Mouse (Mus musculus) liver, embryonic 14.5 days (tissue): ENCODE results near the gene Rab11b.

Experiments
- CTCF ChIP-seq: IDR thresholded peaks from 2 replicates; pipeline ENCODE4 v1.5.1; 2016; ENCODE audit warnings: antibody characterized with exemption, low read depth, control low read depth
- EP300 ChIP-seq: IDR thresholded peaks from 2 replicates; pipeline ENCODE4 v1.6.1; 2016; ENCODE audit warnings: antibody characterized with exemption, low read depth

DNA sequence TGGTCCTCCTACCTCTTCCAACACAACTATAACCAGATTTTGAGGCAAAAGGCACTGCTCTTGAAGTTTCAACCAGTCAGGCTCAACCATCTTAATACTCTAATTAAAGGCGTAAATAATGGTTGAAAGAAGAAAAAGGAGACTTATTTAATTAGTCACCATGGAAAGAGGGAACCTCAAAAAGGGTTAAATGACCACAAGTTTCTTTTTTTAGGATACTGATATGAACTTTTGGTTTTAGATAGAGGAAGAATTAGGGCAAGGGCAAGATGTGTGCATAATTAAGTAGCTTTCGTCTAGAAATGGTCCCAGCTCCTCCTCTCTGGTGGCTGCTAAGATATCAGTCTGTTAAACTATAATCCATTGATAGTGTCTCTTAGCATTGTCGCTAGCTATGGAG lies 6.1 kb upstream of the Rab11b start:
- TF ChIP-seq CTCF: no peak
- no peak for TF ChIP-seq EP300
